Mouse (Mus musculus) liver, embryonic 15.5 days (tissue): ENCODE measurements at regions not wholly inside any gene's neighbourhood (a gene's known extent, or its start where the extent isn't known, plus 50 kb on each side); places are given as distances from the start of the nearest gene placed in this dataset.

ENCODE experiments used
- ATAC-seq: fragments of 200-750 bp; cut with Nextera tagmentation; 2 replicates; pipeline ENCODE4 v1.8.0; 2017; ENCODE audit warnings: moderate number of reproducible peaks, mild to moderate bottlenecking, moderate library complexity; ENCODE audit not compliant: insufficient read depth
- H3K27ac ChIP-seq: fragments of 300-500 bp; sonication (generic); replicated peaks from 2 replicates; pipeline ENCODE4 v1.5.1; 2015; ENCODE audit warnings: mild to moderate bottlenecking, inconsistent platforms
- H3K27me3 ChIP-seq: fragments of 300-500 bp; sonication (generic); 2 replicates; pipeline ENCODE4 v1.6.1; 2015; ENCODE audit warnings: mild to moderate bottlenecking, inconsistent platforms
- H3K36me3 ChIP-seq: fragments of 300-500 bp; sonication (generic); replicated peaks from 2 replicates; pipeline ENCODE4 v1.6.1; 2015; ENCODE audit warnings: moderate library complexity, mild to moderate bottlenecking, inconsistent platforms
- H3K4me1 ChIP-seq: fragments of 300-500 bp; sonication (generic); replicated peaks from 2 replicates; pipeline ENCODE4 v1.6.1; 2015; ENCODE audit warnings: inconsistent platforms
- H3K4me2 ChIP-seq: fragments of 300-500 bp; sonication (generic); 2 replicates; pipeline ENCODE4 v1.6.1; 2015; ENCODE audit warnings: moderate library complexity, mild to moderate bottlenecking, inconsistent platforms
- H3K4me3 ChIP-seq: fragments of 300-500 bp; sonication (generic); replicated peaks from 2 replicates; pipeline ENCODE4 v1.5.1; 2015; ENCODE audit warnings: mild to moderate bottlenecking, inconsistent platforms
- H3K9ac ChIP-seq: fragments of 300-500 bp; sonication (generic); 2 replicates; pipeline ENCODE4 v1.6.1; 2015; ENCODE audit warnings: moderate library complexity, mild to moderate bottlenecking, inconsistent platforms
- H3K9me3 ChIP-seq: fragments of 300-500 bp; sonication (generic); replicated peaks from 2 replicates; pipeline ENCODE4 v1.6.1; 2016; ENCODE audit warnings: inconsistent platforms
- WGBS: fragments of 180-500 bp; shearing (Covaris S2); methylation state at CpG from one replicate; pipeline ENCODE4 v1.1.7; 2015; ENCODE audit warnings: mixed read lengths; ENCODE audit not compliant: insufficient replicate concordance; 5-methylcytosine and 5-hydroxymethylcytosine counted together

- Histone ChIP-seq H3K4me1 (no peaks in the 10 kb centered on the region), H3K9me3 (no peaks in the 10 kb centered on the region), H3K27me3 (no peaks in the 10 kb centered on the region), H3K4me2 (no peak overlapping the region), H3K9ac (no peak overlapping the region), H3K27ac (no peak overlapping the region), H3K36me3 (no peaks in the 10 kb centered on the region), H3K4me3 (no peak overlapping the region)
- 49% methylated on average over 5 of the region's 5 CpGs for WGBS
- no peak for ATAC-seq
Observed at GRCm38 (mm10) chr4:54704696-54705095, 240.2 kb upstream of the Zfp462 start.

GRCm38 (mm10) chr4:54709751-54710150, 235.1 kb upstream of the Zfp462 start:
- Histone ChIP-seq H3K36me3 (no peaks in the 10 kb centered on the region), H3K9me3 (no peaks in the 10 kb centered on the region), H3K4me2 (no peak overlapping the region), H3K9ac (no peak overlapping the region), H3K4me3 (no peak overlapping the region), H3K4me1 (no peaks in the 10 kb centered on the region), H3K27me3 (no peaks in the 10 kb centered on the region), H3K27ac (no peak overlapping the region)
- ATAC-seq: no peak

GRCm38 (mm10) chr4:54712929-54713328, 231.9 kb upstream of the Zfp462 start:
- Histone ChIP-seq H3K27me3 (no peaks in the 10 kb centered on the region), H3K4me1 (no peaks in the 10 kb centered on the region), H3K4me2 (no peak overlapping the region), H3K36me3 (no peaks in the 10 kb centered on the region), H3K9me3 (no peaks in the 10 kb centered on the region), H3K27ac (no peak overlapping the region), H3K9ac (no peak overlapping the region), H3K4me3 (no peak overlapping the region)
- ATAC-seq: no peak
- WGBS: 46% methylated on average over 3 of the region's 3 CpGs

- WGBS: 14% methylated on average over 9 of the region's 9 CpGs
Observed at GRCm38 (mm10) chr4:54714612-54715342, 230.1 kb upstream of the Zfp462 start.

GRCm38 (mm10) chr4:54718083-54718482, 226.8 kb upstream of the Zfp462 start:
- WGBS: 36% methylated on average over 1 of the region's 1 CpGs
- H3K36me3 ChIP-seq: no peaks in the 10 kb centered on the region
- no peak for ATAC-seq

More at GRCm38 (mm10) chr4:54714612-54715342, 230.1 kb upstream of the Zfp462 start:
- no peaks in the 10 kb centered on the region for H3K4me1 ChIP-seq
- no peak overlapping the region for H3K27ac ChIP-seq
- H3K27me3 ChIP-seq: no peaks in the 10 kb centered on the region
- H3K4me3 ChIP-seq: no peak overlapping the region
- ATAC-seq: no peak
- H3K4me2 ChIP-seq: no peak overlapping the region
- no peak overlapping the region for H3K9ac ChIP-seq
- no peaks in the 10 kb centered on the region for H3K36me3 ChIP-seq
- no peaks in the 10 kb centered on the region for H3K9me3 ChIP-seq

GRCm38 (mm10) chr4:54739001-54739400, 205.8 kb upstream of the Zfp462 start:
- ATAC-seq: no peak
- H3K4me1 ChIP-seq: no peaks in the 10 kb centered on the region
- H3K36me3 ChIP-seq: no peaks in the 10 kb centered on the region
- H3K9ac ChIP-seq: no peak overlapping the region
- H3K4me3 ChIP-seq: no peak overlapping the region
- H3K9me3 ChIP-seq: no peaks in the 10 kb centered on the region
- 41% methylated on average over 5 of the region's 5 CpGs for WGBS
- H3K27ac ChIP-seq: no peak overlapping the region
- H3K27me3 ChIP-seq: no peaks in the 10 kb centered on the region
- no peak overlapping the region for H3K4me2 ChIP-seq

More at GRCm38 (mm10) chr4:54718083-54718482, 226.8 kb upstream of the Zfp462 start:
- H3K4me1 ChIP-seq: no peaks in the 10 kb centered on the region
- H3K4me2 ChIP-seq: no peak overlapping the region
- no peak overlapping the region for H3K4me3 ChIP-seq
- no peak overlapping the region for H3K27ac ChIP-seq
- no peak overlapping the region for H3K9ac ChIP-seq
- H3K27me3 ChIP-seq: no peaks in the 10 kb centered on the region
- H3K9me3 ChIP-seq: no peaks in the 10 kb centered on the region

- Histone ChIP-seq H3K4me1 (no peaks in the 10 kb centered on the region), H3K27me3 (no peaks in the 10 kb centered on the region), H3K27ac (no peak overlapping the region), H3K9me3 (no peaks in the 10 kb centered on the region), H3K4me2 (no peak overlapping the region), H3K36me3 (no peaks in the 10 kb centered on the region), H3K4me3 (no peak overlapping the region), H3K9ac (no peak overlapping the region)
- 51% methylated on average over 2 of the region's 2 CpGs for WGBS
- ATAC-seq: no peak
Observed at GRCm38 (mm10) chr4:54751458-54751857, 193.4 kb upstream of the Zfp462 start.

GRCm38 (mm10) chr4:54756441-54756840, 188.4 kb upstream of the Zfp462 start:
- no peak for ATAC-seq
- Histone ChIP-seq H3K9me3 (no peaks in the 10 kb centered on the region), H3K4me2 (no peak overlapping the region), H3K4me3 (no peak overlapping the region), H3K36me3 (no peaks in the 10 kb centered on the region), H3K9ac (no peak overlapping the region), H3K27ac (no peak overlapping the region), H3K27me3 (no peaks in the 10 kb centered on the region), H3K4me1 (no peaks in the 10 kb centered on the region)
- 66% methylated on average over 4 of the region's 4 CpGs for WGBS

GRCm38 (mm10) chr4:54757715-54758500, 186.9 kb upstream of the Zfp462 start:
- 26% methylated on average over 19 of the region's 19 CpGs for whole genome bisulfite sequencing
- Histone ChIP-seq H3K4me3 (no peak overlapping the region), H3K4me2 (peak overlapping the region; percentile 21), H3K9me3 (no peaks in the 10 kb centered on the region), H3K36me3 (no peaks in the 10 kb centered on the region), H3K27ac (no peak overlapping the region), H3K9ac (no peak overlapping the region), H3K4me1 (no peaks in the 10 kb centered on the region), H3K27me3 (no peaks in the 10 kb centered on the region)
- no peak for ATAC-seq

GRCm38 (mm10) chr4:54758501-54758829, 186.4 kb upstream of the Zfp462 start:
- peak overlapping the region; percentile 21 for H3K4me2 ChIP-seq
- no peaks in the 10 kb centered on the region for H3K27me3 ChIP-seq
- no peaks in the 10 kb centered on the region for H3K36me3 ChIP-seq
- no peaks in the 10 kb centered on the region for H3K4me1 ChIP-seq
- WGBS: 21% methylated on average over 8 of the region's 8 CpGs
- no peak overlapping the region for H3K4me3 ChIP-seq
- H3K27ac ChIP-seq: no peak overlapping the region
- no peak overlapping the region for H3K9ac ChIP-seq
- H3K9me3 ChIP-seq: no peaks in the 10 kb centered on the region
- ATAC-seq: no peak

GRCm38 (mm10) chr4:54761257-54761656, 183.6 kb upstream of the Zfp462 start:
- no peak for ATAC-seq

More at GRCm38 (mm10) chr4:54761257-54761656, 183.6 kb upstream of the Zfp462 start:
- Histone ChIP-seq H3K9ac (no peak overlapping the region), H3K36me3 (no peaks in the 10 kb centered on the region), H3K4me3 (no peak overlapping the region), H3K27me3 (no peaks in the 10 kb centered on the region), H3K4me1 (no peaks in the 10 kb centered on the region), H3K27ac (no peak overlapping the region), H3K9me3 (no peaks in the 10 kb centered on the region), H3K4me2 (no peak overlapping the region)
- WGBS: 39% methylated on average over 5 of the region's 5 CpGs
